Mouse (Mus musculus) CH12.LX (cell line): ENCODE results near the gene Hes5.

Experiments used
- BHLHE40 ChIP-seq: IDR thresholded peaks from 2 replicates; pipeline ENCODE4 v1.6.1; 2011; ENCODE audit warnings: mild to moderate bottlenecking, low read depth, low read length, improper control_type of control experiment
- MXI1 ChIP-seq: IDR thresholded peaks from 2 replicates; pipeline ENCODE4 v1.6.1; 2011; ENCODE audit warnings: mild to moderate bottlenecking, low read depth, low read length, improper control_type of control experiment
- POLR2A ChIP-seq: IDR thresholded peaks from 2 replicates; pipeline ENCODE4 v1.6.1; 2011; ENCODE audit warnings: low read depth, mild to moderate bottlenecking, improper control_type of control experiment, low read length
- RAD21 ChIP-seq: IDR thresholded peaks from 2 replicates; pipeline ENCODE4 v1.6.1; 2011; ENCODE audit warnings: low read depth, mild to moderate bottlenecking, low read length, improper control_type of control experiment, moderate library complexity
- USF1 ChIP-seq: IDR thresholded peaks from 2 replicates; pipeline ENCODE4 v1.6.1; 2014; ENCODE audit warnings: low read depth, mild to moderate bottlenecking, inconsistent platforms, low read length, improper control_type of control experiment
- ZMIZ1 ChIP-seq: IDR thresholded peaks from 2 replicates; pipeline ENCODE4 v1.6.1; 2012; ENCODE audit warnings: low read depth, mild to moderate bottlenecking, inconsistent platforms, low read length, improper control_type of control experiment
- ZNF384 ChIP-seq: IDR thresholded peaks from 2 replicates; pipeline ENCODE4 v1.6.1; 2012; ENCODE audit warnings: low read depth, low read length, improper control_type of control experiment, inconsistent platforms

DNA sequence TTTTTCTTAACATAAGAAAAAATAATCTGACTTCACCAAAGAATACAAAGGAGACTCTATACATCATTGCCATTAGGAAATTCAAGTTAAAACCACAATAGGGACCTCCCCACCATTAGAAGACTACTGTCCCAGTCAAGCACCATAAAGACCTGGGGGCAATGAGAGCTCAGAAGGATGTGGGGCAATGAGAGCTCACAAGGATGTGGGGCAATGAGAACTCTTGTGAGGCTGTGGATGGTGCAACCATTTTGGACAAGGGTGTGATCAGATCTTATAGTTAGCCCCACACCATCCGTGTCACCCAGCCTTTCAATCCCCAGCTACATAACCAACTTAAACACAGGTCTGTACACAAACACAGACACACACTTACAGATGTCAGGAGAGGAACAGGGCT is 23.0 kb upstream of the Hes5 start:
- TF ChIP-seq ZNF384: no peak
- no peak for TF ChIP-seq BHLHE40
- no peak for TF ChIP-seq MXI1
- TF ChIP-seq POLR2A: no peak
- TF ChIP-seq ZMIZ1: no peak
- no peak for TF ChIP-seq USF1
- no peak for TF ChIP-seq RAD21
